ENCODE assay signal across 17 mouse cellular contexts in genomic region chr10:116646035-116646434, GRCm38 (mm10).
"Had no signal": no experiment of that assay in that cellular context is flagged by ENCODE, and none has a peak within 500 bp of the region (broad histone marks: within the 10 kb centered on the region; RNA-seq: fewer than 3 reads in every experiment).

No protein-coding gene starts in this region.

- H3K4me3 ChIP-seq: liver, embryonic 13.5 days; stomach, embryonic 15.5 days had no signal

- H3K4me2 ChIP-seq: liver, embryonic 13.5 days; midbrain, embryonic 11.5 days; stomach, embryonic 15.5 days had no signal

- H3K27me3 ChIP-seq: liver, embryonic 13.5 days; stomach, embryonic 15.5 days had no signal

- DNase-seq: kidney, adult 18-20 months; kidney, adult 9 months; kidney, postnatal 14 days; kidney, postnatal 4 days; layer of hippocampus, adult 9-11 months; layer of hippocampus, postnatal 36 days; liver, embryonic 13.5 days; lung, adult 2 months; lung, postnatal 14 days; lung, postnatal 4 days; midbrain, embryonic 14.5 days; right cerebral cortex, postnatal 14 days; spleen, adult 18-20 months; thymus, postnatal 25 days had no signal

- H3K9ac ChIP-seq: liver, embryonic 13.5 days; stomach, embryonic 15.5 days had no signal

- H3K9me3 ChIP-seq: liver, embryonic 13.5 days; stomach, embryonic 15.5 days had no signal

- ATAC-seq: intestine, embryonic 16.5 days had no signal

- H3K4me1 ChIP-seq: liver, embryonic 13.5 days; stomach, embryonic 15.5 days had no signal

- H3K36me3 ChIP-seq: liver, embryonic 13.5 days; stomach, embryonic 15.5 days had no signal

- H3K27ac ChIP-seq: liver, embryonic 13.5 days; stomach, embryonic 15.5 days had no signal
